Mouse (Mus musculus) forebrain, embryonic 14.5 days (tissue): Measurements from ENCODE around the gene Runx1. TPM values are rescaled to one million over a fixed set of nuclear protein-coding genes. Genes with fewer than 3 reads are reported as not detected.

Experiments
- ATAC-seq: fragments of 200-750 bp; cut with Nextera tagmentation; 2 replicates; pipeline ENCODE4 v1.8.0; 2017; ENCODE audit warnings: mild to moderate bottlenecking, moderate library complexity
- DNase-seq: peaks from one replicate; pipeline ENCODE4 v3.0.0-alpha.2; 2015; ENCODE audit warnings: low spot score
- H3K27ac ChIP-seq: fragments of 300-500 bp; sonication (generic); 2 replicates; pipeline ENCODE4 v1.5.1; 2014; ENCODE audit warnings: low read depth, mild to moderate bottlenecking, control low read depth, low read length, moderate library complexity
- H3K27me3 ChIP-seq: fragments of 300-500 bp; sonication (generic); replicated peaks from 2 replicates; pipeline ENCODE4 v1.6.1; 2014; ENCODE audit warnings: low read length, control low read depth, mixed read lengths; ENCODE audit not compliant: control insufficient read depth, insufficient read depth
- H3K36me3 ChIP-seq: fragments of 300-500 bp; sonication (generic); 2 replicates; pipeline ENCODE4 v1.6.1; 2014; ENCODE audit warnings: low read length, control low read depth; ENCODE audit not compliant: control insufficient read depth, insufficient read depth
- H3K4me1 ChIP-seq: fragments of 300-500 bp; sonication (generic); 2 replicates; pipeline ENCODE4 v1.6.1; 2014; ENCODE audit warnings: antibody characterized with exemption, low read length, control low read depth; ENCODE audit not compliant: control insufficient read depth, insufficient read depth
- H3K4me2 ChIP-seq: fragments of 300-500 bp; sonication (generic); 2 replicates; pipeline ENCODE4 v1.6.1; 2014; ENCODE audit warnings: mild to moderate bottlenecking, control low read depth, low read length
- H3K4me3 ChIP-seq: fragments of 300-500 bp; sonication (generic); 2 replicates; pipeline ENCODE4 v1.5.1; 2014; ENCODE audit warnings: low read depth, low read length, control low read depth
- H3K9ac ChIP-seq: fragments of 300-500 bp; sonication (generic); 2 replicates; pipeline ENCODE4 v1.6.1; 2014; ENCODE audit warnings: mild to moderate bottlenecking, low read length, control low read depth, moderate library complexity
- H3K9me3 ChIP-seq: fragments of 300-500 bp; sonication (generic); replicated peaks from 2 replicates; pipeline ENCODE4 v1.6.1; 2016; ENCODE audit warnings: low read length, control low read depth, mixed read lengths; ENCODE audit not compliant: control insufficient read depth
- WGBS: fragments of 180-500 bp; shearing (Covaris S2); extraction: QIAGEN DNeasy Blood & Tissue Kit; methylation state at CpG from one replicate; pipeline ENCODE4 v1.1.7; 2014; 5-methylcytosine and 5-hydroxymethylcytosine counted together
- polyA plus RNA-seq: library from polyadenylated mRNA; unstranded; fragments of >200 nt; fragmentation: Nextera tagmentation; extraction: Ambion mirVana; gene quantifications from 2 replicates; pipeline ENCODE4 v1.2.1, GENCODE M21; 2014

The Runx1 gene
- polyA plus RNA-seq, 1 experiment from 2014 or later, result 0.39 TPM

GRCm38 (mm10) chr16:92779175-92779574 is 46.8 kb downstream of the Runx1 start:
- no peak overlapping the region for H3K9ac ChIP-seq
- no peaks in the 10 kb centered on the region for H3K27me3 ChIP-seq
- no peaks in the 10 kb centered on the region for H3K9me3 ChIP-seq
- 87% methylated on average over 2 of the region's 2 CpGs for WGBS
- no peaks in the 10 kb centered on the region for H3K36me3 ChIP-seq
- H3K4me1 ChIP-seq, result no peaks in the 10 kb centered on the region
- DNase-seq, result no peak
- no peak overlapping the region for H3K4me2 ChIP-seq
- no peak overlapping the region for H3K4me3 ChIP-seq
- no peak for ATAC-seq
- no peak overlapping the region for H3K27ac ChIP-seq

- no peaks in the 10 kb centered on the region for H3K27me3 ChIP-seq
- DNase-seq (no peak), ATAC-seq (no peak)
- WGBS, result 42% methylated on average over 9 of the region's 9 CpGs
- no peak overlapping the region for H3K4me2 ChIP-seq
- no peak overlapping the region for H3K27ac ChIP-seq
- H3K9ac ChIP-seq, result no peak overlapping the region
- no peaks in the 10 kb centered on the region for H3K4me1 ChIP-seq
- no peaks in the 10 kb centered on the region; the same call in 1 of the 2 replicates for H3K9me3 ChIP-seq
- H3K4me3 ChIP-seq, result no peak overlapping the region
- no peaks in the 10 kb centered on the region for H3K36me3 ChIP-seq
Measured at GRCm38 (mm10) chr16:92778096-92778780, 47.7 kb downstream of the Runx1 start.

- H3K4me3 ChIP-seq, result no peak overlapping the region
- no peaks in the 10 kb centered on the region for H3K4me1 ChIP-seq
- DNase-seq, result no peak
- no peaks in the 10 kb centered on the region for H3K36me3 ChIP-seq
- H3K27me3 ChIP-seq, result no peaks in the 10 kb centered on the region
- no peak overlapping the region for H3K4me2 ChIP-seq
- no peak overlapping the region for H3K9ac ChIP-seq
- no peaks in the 10 kb centered on the region for H3K9me3 ChIP-seq
- 82% methylated on average over 4 of the region's 4 CpGs for WGBS
- no peak overlapping the region for H3K27ac ChIP-seq
- ATAC-seq, result no peak
Measured at GRCm38 (mm10) chr16:92767862-92768261, 58.1 kb downstream of the Runx1 start.

GRCm38 (mm10) chr16:92767423-92767822 is 58.5 kb downstream of the Runx1 start:
- Histone ChIP-seq H3K9me3 (no peaks in the 10 kb centered on the region), H3K4me3 (no peak overlapping the region), H3K4me1 (peaks cover 4% of the 10 kb centered on the region; the same call in 1 of the 2 replicates), H3K27me3 (no peaks in the 10 kb centered on the region), H3K36me3 (no peaks in the 10 kb centered on the region), H3K4me2 (no peak overlapping the region), H3K27ac (no peak overlapping the region), H3K9ac (no peak overlapping the region)
- ATAC-seq (no peak), DNase-seq (no peak)
- 96% methylated on average over 7 of the region's 7 CpGs for WGBS

GRCm38 (mm10) chr16:92764741-92765396 is 61.1 kb downstream of the Runx1 start:
- 40% methylated on average over 13 of the region's 13 CpGs for WGBS
- Histone ChIP-seq H3K9me3 (no peaks in the 10 kb centered on the region), H3K9ac (no peak overlapping the region), H3K27ac (no peak overlapping the region), H3K4me1 (peaks cover 6% of the 10 kb centered on the region; the same call in 1 of the 2 replicates), H3K36me3 (no peaks in the 10 kb centered on the region), H3K4me3 (no peak overlapping the region), H3K27me3 (no peaks in the 10 kb centered on the region), H3K4me2 (no peak overlapping the region)
- no peak for DNase-seq
- no peak for ATAC-seq

GRCm38 (mm10) chr16:92763666-92764065 is 62.3 kb downstream of the Runx1 start:
- Histone ChIP-seq H3K9me3 (no peaks in the 10 kb centered on the region), H3K4me3 (no peak overlapping the region), H3K36me3 (no peaks in the 10 kb centered on the region), H3K27me3 (no peaks in the 10 kb centered on the region), H3K27ac (no peak overlapping the region), H3K9ac (no peak overlapping the region), H3K4me1 (peaks cover 6% of the 10 kb centered on the region; the same call in 1 of the 2 replicates), H3K4me2 (no peak overlapping the region)
- 81% methylated on average over 3 of the region's 3 CpGs for WGBS
- DNase-seq (peak; percentile 56), ATAC-seq (no peak)

- Histone ChIP-seq H3K27ac (no peak overlapping the region), H3K9ac (no peak overlapping the region), H3K4me2 (no peak overlapping the region), H3K4me3 (no peak overlapping the region), H3K27me3 (no peaks in the 10 kb centered on the region), H3K36me3 (no peaks in the 10 kb centered on the region), H3K4me1 (peaks cover 6% of the 10 kb centered on the region; the same call in 1 of the 2 replicates), H3K9me3 (no peaks in the 10 kb centered on the region)
- DNase-seq (peak; percentile 91), ATAC-seq (peak; percentile 85; the same call in 1 of the 2 replicates)
- WGBS, result 60% methylated on average over 15 of the region's 15 CpGs
Measured at GRCm38 (mm10) chr16:92761968-92762521, 63.9 kb downstream of the Runx1 start.

GRCm38 (mm10) chr16:92760091-92760490 is 65.9 kb downstream of the Runx1 start:
- no peaks in the 10 kb centered on the region for H3K27me3 ChIP-seq
- peaks cover 6% of the 10 kb centered on the region; the same call in 1 of the 2 replicates for H3K4me1 ChIP-seq
- H3K9me3 ChIP-seq, result no peaks in the 10 kb centered on the region
- no peak overlapping the region for H3K27ac ChIP-seq
- H3K4me2 ChIP-seq, result no peak overlapping the region
- DNase-seq (no peak), ATAC-seq (no peak)
- no peak overlapping the region for H3K9ac ChIP-seq
- WGBS, result 89% methylated on average over 3 of the region's 3 CpGs
- H3K4me3 ChIP-seq, result no peak overlapping the region
- no peaks in the 10 kb centered on the region for H3K36me3 ChIP-seq

- Histone ChIP-seq H3K9me3 (no peaks in the 10 kb centered on the region), H3K4me1 (peaks cover 3% of the 10 kb centered on the region; the same call in 1 of the 2 replicates), H3K9ac (no peak overlapping the region), H3K27me3 (no peaks in the 10 kb centered on the region), H3K4me3 (no peak overlapping the region), H3K36me3 (no peaks in the 10 kb centered on the region), H3K27ac (no peak overlapping the region), H3K4me2 (no peak overlapping the region)
- DNase-seq (no peak), ATAC-seq (no peak)
- 76% methylated on average over 4 of the region's 4 CpGs for WGBS
Measured at GRCm38 (mm10) chr16:92757564-92757963, 68.4 kb downstream of the Runx1 start.
